Mouse (Mus musculus) adrenal gland, postnatal 36 days (tissue): ENCODE data around the gene Paics. TPM values are rescaled to one million over a fixed set of nuclear protein-coding genes. Genes with fewer than 3 reads are reported as not detected.
A peak's percentile ranks its signal among the peaks of the same experiment; 100 is the strongest.

Experiments used
- DNase-seq, 2 experiments: peaks; one replicate each; pipeline ENCODE4 v3.0.0; 2021; ENCODE audit warnings: mixed read lengths in 1 of 2
- total RNA-seq, 2 experiments: library from RNA; stranded (reverse); gene quantifications; 2 replicates each; pipeline ENCODE4 v1.2.3; 2021

The Paics gene
- total RNA-seq, 2 experiments from 2014 or later = 174 to 239 TPM

- DNase-seq = no peak
These were observed 59.2 kb downstream of the Paics start for GRCm38 (mm10) chr5:77010352-77010751.

GRCm38 (mm10) chr5:77011082-77011481 is 60.0 kb downstream of the Paics start:
- DNase-seq = no peak

- no peak for DNase-seq
These were observed 62.1 kb downstream of the Paics start for GRCm38 (mm10) chr5:77013171-77013570.

GRCm38 (mm10) chr5:77015544-77016482 is 64.7 kb downstream of the Paics start, which contains the start of gene Thegl:
Gene Thegl (plus strand): TSS chr5:77016023.
- peak; percentile 89 to 94 for DNase-seq

Other genes starting within 250 kb of the Paics start
- gene Aasdh, start 45.8 kb upstream of the Paics start, total RNA-seq = 10 to 100 TPM; 14.7 to 16.6 TPM
- 10 to 100 TPM; 17.9 to 24.7 TPM for gene Ppat, start 271 bp downstream of the Paics start, total RNA-seq
- gene Srp72, start 23.4 kb downstream of the Paics start, total RNA-seq = 100 to 1,000 TPM; 151 to 162 TPM
- not detected for gene Arl9, start 52.7 kb downstream of the Paics start, total RNA-seq
- not detected for gene Thegl, start 64.7 kb downstream of the Paics start, total RNA-seq
- gene Hopx, start 163.8 kb downstream of the Paics start, total RNA-seq = 1 to 10 TPM; 1.7 to 2.6 TPM